Mouse (Mus musculus) neural tube, embryonic 14.5 days (tissue): ENCODE measurements at regions not wholly inside any gene's neighbourhood (a gene's known extent, or its start where the extent isn't known, plus 50 kb on each side); places are given as distances from the start of the nearest gene placed in this dataset.
"Not testable (repeated sequence)": the region's sequence is repeated elsewhere in the genome, so short reads cannot be mapped to it uniquely, and the experiment has no call there.

ENCODE experiments used
- ATAC-seq: fragments of 200-750 bp; cut with Nextera tagmentation; 2 replicates; pipeline ENCODE4 v1.8.0; 2017; ENCODE audit warnings: low read depth, mild to moderate bottlenecking, moderate TSS enrichment, moderate library complexity
- H3K27ac ChIP-seq: fragments of 300-500 bp; sonication (generic); 2 replicates; pipeline ENCODE4 v1.5.1; 2014; ENCODE audit warnings: low read depth, mild to moderate bottlenecking, control low read depth, low read length, moderate library complexity, mixed read lengths
- H3K27me3 ChIP-seq: fragments of 300-500 bp; sonication (generic); 2 replicates; pipeline ENCODE4 v1.6.1; 2014; ENCODE audit warnings: low read length; ENCODE audit not compliant: control insufficient read depth, insufficient read depth
- H3K36me3 ChIP-seq: fragments of 300-500 bp; sonication (generic); 2 replicates; pipeline ENCODE4 v1.6.1; 2014; ENCODE audit warnings: low read length, mixed read lengths; ENCODE audit not compliant: control insufficient read depth, insufficient read depth
- H3K4me1 ChIP-seq: fragments of 300-500 bp; sonication (generic); 2 replicates; pipeline ENCODE4 v1.6.1; 2014; ENCODE audit warnings: low read length; ENCODE audit not compliant: control insufficient read depth, insufficient read depth
- H3K4me2 ChIP-seq: fragments of 300-500 bp; sonication (generic); 2 replicates; pipeline ENCODE4 v1.6.1; 2014; ENCODE audit warnings: mild to moderate bottlenecking, low read depth, low read length, control low read depth
- H3K4me3 ChIP-seq: fragments of 300-500 bp; sonication (generic); 2 replicates; pipeline ENCODE4 v1.5.1; 2014; ENCODE audit warnings: low read depth, low read length, control low read depth, mixed read lengths
- H3K9ac ChIP-seq: fragments of 300-500 bp; sonication (generic); replicated peaks from 2 replicates; pipeline ENCODE4 v1.6.1; 2014; ENCODE audit warnings: low read depth, mild to moderate bottlenecking, control low read depth, low read length, mixed read lengths
- H3K9me3 ChIP-seq: fragments of 300-500 bp; sonication (generic); 2 replicates; pipeline ENCODE4 v1.6.1; 2016; ENCODE audit warnings: low read length; ENCODE audit not compliant: control insufficient read depth
- WGBS: fragments of 180-500 bp; shearing (Covaris S2); extraction: QIAGEN DNeasy Blood & Tissue Kit; methylation state at CpG from one replicate; pipeline ENCODE4 v1.1.7; 2014; 5-methylcytosine and 5-hydroxymethylcytosine counted together

DNA sequence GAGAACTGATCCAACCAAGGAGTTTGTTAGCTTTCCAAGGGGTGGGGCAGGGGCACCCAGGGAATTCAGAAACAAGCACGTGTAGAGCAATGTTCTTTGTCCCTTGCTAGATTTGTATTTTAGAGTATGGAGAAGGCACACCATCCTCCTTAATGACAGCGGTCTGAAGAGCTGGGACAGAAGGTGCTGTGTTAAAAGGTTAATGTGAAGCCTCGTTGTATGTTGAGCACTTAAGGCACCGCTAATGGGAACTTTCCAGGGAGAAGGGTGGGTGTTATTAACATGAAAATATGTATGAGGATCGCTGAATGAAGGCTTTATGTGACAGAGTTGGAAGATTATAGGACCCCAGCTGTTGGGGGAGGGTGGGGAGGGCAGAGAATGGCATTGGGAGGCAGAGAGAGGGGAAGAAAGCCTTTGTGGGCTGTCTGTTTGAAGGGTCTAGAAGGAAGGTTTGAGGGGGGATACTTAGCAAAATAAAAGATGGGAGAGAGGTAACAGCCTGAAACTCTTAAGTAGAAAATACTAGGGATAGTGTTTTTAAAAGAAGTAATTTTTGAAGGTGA is 105.6 kb upstream of the Map3k1 start:
- no peak overlapping the region for H3K27ac ChIP-seq
- WGBS = 44% methylated on average over 5 of the region's 5 CpGs

DNA sequence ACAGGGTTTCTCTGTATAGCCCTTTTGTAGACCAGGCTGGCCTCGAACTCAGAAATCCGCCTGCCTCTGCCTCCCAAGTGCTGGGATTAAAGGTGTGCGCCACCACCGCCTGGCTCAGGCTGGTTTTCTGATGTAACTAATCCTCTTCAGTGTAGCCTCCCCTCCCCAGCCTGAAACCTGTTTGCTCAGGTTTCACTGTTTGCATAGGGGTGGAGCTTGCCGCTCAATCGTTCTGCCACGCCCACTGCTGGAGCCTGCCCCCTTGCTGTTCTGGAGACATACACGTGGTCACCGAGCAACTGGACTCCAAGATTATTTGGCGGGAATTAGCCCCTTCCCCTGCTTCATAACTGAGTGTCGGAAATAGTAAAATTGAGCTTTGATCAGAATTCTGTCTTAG is 110.6 kb upstream of the Map3k1 start:
- H3K27ac ChIP-seq, H3K4me1 ChIP-seq, H3K4me2 ChIP-seq, H3K36me3 ChIP-seq, H3K9me3 ChIP-seq, H3K27me3 ChIP-seq, H3K9ac ChIP-seq, ATAC-seq, H3K4me3 ChIP-seq: not testable (repeated sequence)
- 83% methylated on average over 11 of the region's 11 CpGs for WGBS

More for the DNA sequence above, 105.6 kb upstream of the Map3k1 start:
- Histone ChIP-seq H3K4me3 (no peak overlapping the region), H3K4me1 (no peaks in the 10 kb centered on the region), H3K36me3 (no peaks in the 10 kb centered on the region), H3K27me3 (no peaks in the 10 kb centered on the region), H3K9me3 (no peaks in the 10 kb centered on the region), H3K4me2 (no peak overlapping the region), H3K9ac (no peak overlapping the region)
- ATAC-seq = no peak

DNA sequence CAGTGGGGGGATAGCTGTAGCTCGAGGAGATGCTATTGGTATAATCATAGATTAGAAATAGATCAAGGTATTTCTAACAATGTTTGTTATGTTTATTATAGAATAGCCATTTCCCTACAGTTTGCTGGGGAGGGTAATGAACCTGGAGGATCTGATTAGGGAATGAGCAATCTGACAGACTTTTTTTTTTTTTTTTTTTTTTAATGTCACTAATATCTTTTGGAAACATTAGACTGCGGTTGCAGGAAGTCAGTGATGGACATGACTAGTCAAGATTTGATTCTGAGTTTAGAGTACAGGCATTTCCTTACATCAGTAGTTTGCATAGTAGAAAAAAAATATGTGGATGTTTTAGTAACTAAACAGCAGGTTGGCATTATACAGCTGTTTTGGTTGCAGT is 111.7 kb upstream of the Map3k1 start:
- WGBS = 92% methylated on average over 2 of the region's 2 CpGs

DNA sequence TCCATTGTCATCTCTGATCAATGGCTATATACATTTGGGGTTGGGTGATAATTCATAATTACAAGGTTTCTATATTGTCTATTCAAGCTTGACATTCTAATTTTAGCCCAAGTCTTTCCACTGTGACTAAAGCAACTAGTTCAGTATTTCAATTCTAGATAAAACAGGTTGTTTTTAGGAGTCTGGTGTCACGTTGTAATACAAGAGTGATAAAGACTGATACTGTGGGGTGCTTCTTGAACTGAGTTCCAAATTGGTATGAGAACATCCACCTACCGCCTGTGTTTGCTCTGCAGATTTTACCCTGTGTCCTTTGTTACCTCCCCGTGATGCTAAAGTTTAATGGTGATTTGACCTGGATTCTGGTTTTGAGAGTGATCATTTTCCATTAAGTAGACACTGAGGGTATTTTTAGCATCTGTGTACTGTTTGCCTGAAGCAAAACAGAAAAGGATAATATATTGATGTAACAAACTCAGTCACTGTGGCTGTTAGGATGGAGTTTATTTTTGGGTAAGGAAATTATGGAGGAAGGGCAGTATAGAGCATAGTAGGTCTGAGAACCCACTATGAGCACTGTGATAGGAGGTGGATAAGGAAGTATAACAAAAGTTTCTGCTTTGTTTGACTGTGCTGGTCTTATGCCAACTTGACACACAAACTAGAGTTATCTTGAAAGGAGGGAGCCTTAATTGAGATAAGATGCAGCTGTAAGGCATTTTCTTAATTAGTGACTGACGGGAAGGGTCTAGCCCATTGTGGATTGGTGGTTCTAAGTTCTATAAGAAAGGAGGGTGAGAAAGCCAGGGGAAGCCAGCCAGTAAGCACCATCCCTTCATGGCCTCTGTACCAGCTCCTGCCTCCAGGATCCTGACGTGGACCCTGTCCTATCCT is 112.6 kb upstream of the Map3k1 start:
- H3K9me3 ChIP-seq = 0 out of 2 replicates have a peak, but pooled peaks cover 3% of the 10 kb centered on the region
- no peak overlapping the region for H3K4me3 ChIP-seq
- H3K9ac ChIP-seq = no peak overlapping the region
- no peaks in the 10 kb centered on the region for H3K4me1 ChIP-seq
- H3K4me2 ChIP-seq = no peak overlapping the region
- 91% methylated on average over 5 of the region's 5 CpGs for WGBS
- no peaks in the 10 kb centered on the region for H3K27me3 ChIP-seq
- H3K36me3 ChIP-seq = no peaks in the 10 kb centered on the region
- no peak for ATAC-seq
- H3K27ac ChIP-seq = no peak overlapping the region

More for the DNA sequence above, 111.7 kb upstream of the Map3k1 start:
- Histone ChIP-seq H3K27ac (no peak overlapping the region), H3K27me3 (no peaks in the 10 kb centered on the region), H3K4me2 (no peak overlapping the region), H3K36me3 (no peaks in the 10 kb centered on the region), H3K4me1 (no peaks in the 10 kb centered on the region), H3K9me3 (0 out of 2 replicates have a peak, but pooled peaks cover 3% of the 10 kb centered on the region), H3K9ac (no peak overlapping the region), H3K4me3 (no peak overlapping the region)
- no peak for ATAC-seq

DNA sequence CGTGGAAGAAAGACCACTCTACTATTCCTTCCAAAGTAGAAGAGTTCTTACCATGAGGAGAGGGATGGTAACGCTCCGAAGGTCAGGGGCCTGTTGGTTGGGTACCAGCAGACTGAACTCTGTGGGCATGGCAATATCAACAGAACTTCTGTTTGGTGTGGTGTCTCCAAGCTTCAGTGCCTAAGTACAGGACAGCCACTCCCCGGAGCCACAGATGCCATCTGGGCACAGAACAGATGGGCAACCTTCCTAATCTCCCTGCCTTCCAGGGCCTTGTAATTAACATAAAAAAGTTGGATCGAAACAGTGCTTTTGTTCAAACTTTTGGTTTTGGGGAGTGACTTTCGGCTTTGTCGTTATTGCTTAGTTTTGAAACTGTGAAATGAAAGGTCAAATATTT is 116.6 kb upstream of the Map3k1 start:
- ATAC-seq = no peak
- Histone ChIP-seq H3K27me3 (no peaks in the 10 kb centered on the region), H3K4me3 (no peak overlapping the region), H3K4me1 (no peaks in the 10 kb centered on the region), H3K9ac (no peak overlapping the region), H3K4me2 (no peak overlapping the region), H3K9me3 (0 out of 2 replicates have a peak, but pooled peaks cover 3% of the 10 kb centered on the region), H3K36me3 (no peaks in the 10 kb centered on the region), H3K27ac (no peak overlapping the region)
- WGBS = 93% methylated on average over 7 of the region's 7 CpGs

DNA sequence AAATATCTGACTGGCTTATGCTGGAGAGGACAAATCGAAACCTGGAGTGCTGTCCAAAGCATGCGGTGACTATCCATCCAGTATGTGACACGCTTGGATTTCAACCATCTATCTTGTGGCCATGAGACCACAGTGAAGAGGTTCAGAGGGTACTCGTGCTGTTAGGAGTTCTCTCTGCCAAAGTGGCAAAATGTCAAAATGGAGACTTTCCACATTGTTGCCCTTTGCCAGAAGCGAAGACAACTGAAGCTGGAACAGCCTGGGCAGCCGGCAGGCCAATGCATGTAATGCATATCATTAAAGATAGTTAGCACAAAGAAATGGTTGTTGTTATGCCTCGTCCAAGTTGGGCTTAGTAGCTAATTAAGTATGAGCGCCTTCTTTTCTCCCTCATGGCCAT is 118.0 kb upstream of the Map3k1 start:
- Histone ChIP-seq H3K4me2 (no peak overlapping the region), H3K4me1 (no peaks in the 10 kb centered on the region), H3K27me3 (no peaks in the 10 kb centered on the region), H3K9me3 (0 out of 2 replicates have a peak, but pooled peaks cover 3% of the 10 kb centered on the region), H3K36me3 (no peaks in the 10 kb centered on the region), H3K4me3 (no peak overlapping the region), H3K27ac (no peak overlapping the region), H3K9ac (no peak overlapping the region)
- 75% methylated on average over 8 of the region's 8 CpGs for WGBS
- ATAC-seq = no peak

DNA sequence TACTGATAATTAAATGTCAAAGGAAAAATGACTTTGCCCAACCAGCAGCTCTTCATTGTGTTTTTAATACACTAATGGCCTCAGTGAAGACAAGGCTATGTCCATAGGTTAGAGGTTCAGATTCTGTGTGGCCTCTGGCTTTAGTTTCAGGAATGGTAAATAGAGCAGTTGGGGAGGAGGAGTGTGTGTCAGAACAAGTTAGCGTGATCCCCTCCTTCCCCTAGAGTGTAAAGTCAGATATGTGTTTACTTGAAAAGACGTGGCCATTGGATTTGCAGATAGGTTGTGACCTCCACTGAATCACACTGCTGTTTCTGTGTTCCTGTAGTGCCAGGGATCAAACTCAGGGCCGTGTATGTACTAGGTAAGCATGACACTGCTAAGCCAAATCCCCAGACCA is 118.7 kb upstream of the Map3k1 start:
- Histone ChIP-seq H3K4me3 (no peak overlapping the region), H3K27me3 (no peaks in the 10 kb centered on the region), H3K9me3 (no peaks in the 10 kb centered on the region), H3K9ac (no peak overlapping the region), H3K4me2 (no peak overlapping the region), H3K27ac (no peak overlapping the region), H3K36me3 (no peaks in the 10 kb centered on the region), H3K4me1 (no peaks in the 10 kb centered on the region)
- no peak for ATAC-seq
- WGBS = 80% methylated on average over 3 of the region's 3 CpGs

DNA sequence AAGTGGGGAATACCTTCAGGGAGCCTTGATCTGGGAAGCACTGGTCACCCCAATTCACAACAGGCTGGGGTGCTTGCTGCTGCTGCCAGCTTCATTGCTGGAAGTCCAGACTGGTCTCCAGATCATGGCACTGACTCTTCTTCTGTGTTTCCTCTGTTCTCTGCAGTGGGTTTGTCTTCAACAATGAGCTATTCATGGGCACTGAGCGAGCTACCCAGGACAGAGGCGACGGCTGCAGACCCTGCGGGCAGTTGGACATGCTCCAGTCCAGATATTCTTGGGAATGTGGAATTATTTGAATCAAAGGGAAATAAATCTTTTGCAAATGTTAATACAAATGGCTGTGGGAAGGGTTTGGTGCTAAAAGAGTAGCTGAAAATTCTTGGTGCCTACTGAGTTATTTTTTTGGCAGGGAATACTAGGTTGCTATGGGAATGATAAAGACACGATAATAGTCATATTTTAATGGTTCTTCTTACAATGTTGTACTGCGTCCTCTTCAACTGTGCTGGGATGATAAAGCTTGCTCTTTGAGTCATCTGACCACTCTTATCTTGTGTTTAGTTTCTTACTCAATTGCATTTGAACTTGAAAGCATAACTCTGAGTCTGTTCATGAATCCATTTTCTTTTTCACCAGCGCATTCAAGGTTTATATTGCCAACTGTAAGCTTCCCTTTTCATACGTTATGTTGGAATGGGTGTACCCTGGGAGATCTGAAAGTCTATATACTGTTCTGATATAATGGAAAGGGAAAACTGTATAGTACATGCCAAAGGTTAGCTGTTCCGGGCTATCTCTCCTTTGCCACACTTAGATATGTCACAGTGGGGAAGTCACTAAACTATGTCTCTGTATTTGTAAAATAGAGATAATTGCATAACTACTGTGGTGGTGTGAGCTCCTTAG is 120.1 kb upstream of the Map3k1 start:
- Histone ChIP-seq H3K9ac (no peak overlapping the region), H3K9me3 (no peaks in the 10 kb centered on the region), H3K4me3 (no peak overlapping the region), H3K4me2 (no peak overlapping the region), H3K27ac (no peak overlapping the region), H3K4me1 (no peaks in the 10 kb centered on the region), H3K27me3 (no peaks in the 10 kb centered on the region), H3K36me3 (no peaks in the 10 kb centered on the region)
- WGBS = 87% methylated on average over 9 of the region's 9 CpGs
- no peak for ATAC-seq
